Mouse (Mus musculus) heart, postnatal 25 days (tissue): ENCODE measurements around the gene Thoc2. TPM values are rescaled to one million over a fixed set of nuclear protein-coding genes. Genes with fewer than 3 reads are reported as not detected.
A peak's percentile ranks its signal among the peaks of the same experiment; 100 is the strongest.
"Not testable (repeated sequence)": the region's sequence is repeated elsewhere in the genome, so short reads cannot be mapped to it uniquely, and the experiment has no call there.

ENCODE experiments used
- DNase-seq: peaks from one replicate; pipeline ENCODE4 v3.0.0; 2022; ENCODE audit warnings: low spot score
- intact Hi-C: fragments of 180-260 bp; cut with DNase I; formaldehyde crosslinking; loops from one replicate; pipeline ENCODE4 v1.15.1; 2025
- microRNA-seq: library from miRNA; unstranded; fragments of <30 nt; microRNA quantifications from one replicate; pipeline ENCODE4 v1.2.0, GENCODE M21; 2022
- total RNA-seq, 2 experiments: library from RNA; stranded (reverse); gene quantifications; 2 replicates each; pipeline ENCODE4 v1.2.3; 2021

Thoc2 gene
- 10 to 100 TPM; 24.5 to 27.4 TPM for total RNA-seq

DNA sequence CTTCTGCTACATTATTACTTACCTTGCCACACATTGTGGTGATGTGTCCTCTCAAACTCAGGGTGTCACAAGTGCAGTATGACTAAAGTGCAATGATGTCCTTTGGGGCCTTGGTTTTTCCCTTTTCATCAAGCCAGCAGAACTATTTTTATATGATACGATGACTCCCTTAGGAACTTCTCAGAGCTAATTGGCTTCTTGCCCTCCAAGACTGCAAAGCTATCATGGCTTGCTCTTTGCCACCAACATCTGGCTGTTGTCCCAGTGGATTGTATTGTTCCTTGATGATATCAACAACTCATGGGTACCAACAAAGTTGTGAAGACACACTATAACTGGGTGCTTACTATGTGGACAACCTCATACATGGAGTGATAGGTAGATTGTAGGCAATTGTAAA lies at the start of gene Thoc2:
Thoc2 (minus strand) TSS at position 101 of the 400 bp plus-strand sequence.
- intact Hi-C loops: no loop called here
- no peak for DNase-seq

DNA sequence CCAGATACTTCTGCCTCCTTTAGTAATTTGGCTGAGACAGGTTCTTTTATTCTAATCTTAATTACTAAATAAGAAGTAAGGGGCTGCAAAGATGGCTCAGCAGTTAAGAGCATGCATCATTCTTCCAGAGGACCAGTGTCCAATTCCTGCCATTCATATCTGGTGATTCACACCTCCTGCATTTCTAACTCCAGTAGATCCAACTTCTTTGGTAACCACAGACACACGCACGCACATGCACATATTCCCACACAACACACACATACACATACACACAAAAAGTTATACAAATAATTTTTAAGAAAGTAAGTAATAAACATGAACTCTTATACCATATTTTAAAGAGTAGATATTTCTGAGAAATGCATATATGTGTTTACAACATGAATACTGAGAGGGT lies 49.6 kb upstream of the Thoc2 start:
- no peak for DNase-seq
- intact Hi-C loops: no loop called here

DNA sequence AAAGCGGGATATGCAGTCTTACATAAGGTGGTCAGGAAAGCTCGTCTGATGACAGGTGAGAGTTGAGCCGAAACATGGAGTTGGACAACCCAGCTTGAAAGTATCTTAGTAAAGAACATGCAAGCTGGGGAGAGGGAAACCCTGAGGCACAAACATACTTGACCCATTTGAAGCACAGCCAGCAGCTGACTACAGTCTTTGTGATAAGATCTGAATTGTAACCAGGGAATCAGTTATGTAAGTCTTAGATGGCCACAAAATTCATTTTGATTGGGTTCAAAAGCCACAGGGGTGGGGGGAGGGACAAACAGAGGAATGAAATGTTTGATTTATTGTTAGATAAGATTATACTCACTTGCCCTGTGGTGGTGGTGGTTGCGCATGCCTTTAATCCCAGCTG lies 48.9 kb upstream of the Thoc2 start:
- intact Hi-C loops: no loop called here
- no peak for DNase-seq

DNA sequence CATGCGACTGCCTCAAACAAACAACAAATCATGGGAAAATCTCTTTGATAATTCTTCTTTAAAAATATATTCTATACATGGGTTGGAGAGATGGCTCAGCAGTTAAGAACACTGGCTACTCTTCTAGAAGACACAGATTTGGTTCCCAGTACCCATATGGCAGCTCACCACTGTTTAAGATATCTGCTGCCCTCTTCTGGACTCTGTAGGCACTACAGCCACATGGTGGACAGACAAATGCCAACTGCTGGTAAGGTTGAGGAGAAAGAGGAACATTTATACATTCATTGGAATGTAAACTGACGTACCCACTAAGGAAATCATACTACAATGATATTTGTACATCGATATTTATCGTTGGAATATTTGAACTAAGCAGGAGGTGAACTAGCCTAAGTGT lies 36.7 kb upstream of the Thoc2 start:
- no peak for DNase-seq
- intact Hi-C loops: no loop called here

DNA sequence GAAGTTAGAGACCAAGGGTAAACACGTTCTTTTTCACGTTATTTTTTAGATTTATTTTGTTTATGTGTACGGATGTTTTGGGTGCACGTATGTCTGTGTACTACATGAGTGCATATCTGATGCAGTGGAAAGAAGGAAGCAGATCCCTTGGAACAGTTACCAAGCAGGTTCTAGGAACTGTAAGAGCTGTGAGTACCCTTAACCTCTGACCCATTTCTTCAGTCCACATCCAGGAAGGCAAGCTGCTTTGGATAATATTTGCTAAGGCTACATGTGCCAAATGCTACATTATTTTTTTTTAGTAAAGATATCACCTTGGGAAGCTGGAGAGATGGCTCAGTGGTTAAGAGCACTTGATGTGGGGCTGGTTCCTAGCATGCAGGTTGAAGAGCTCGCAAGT lies 21.4 kb upstream of the Thoc2 start:
- intact Hi-C loops: no loop called here
- DNase-seq: no peak

DNA sequence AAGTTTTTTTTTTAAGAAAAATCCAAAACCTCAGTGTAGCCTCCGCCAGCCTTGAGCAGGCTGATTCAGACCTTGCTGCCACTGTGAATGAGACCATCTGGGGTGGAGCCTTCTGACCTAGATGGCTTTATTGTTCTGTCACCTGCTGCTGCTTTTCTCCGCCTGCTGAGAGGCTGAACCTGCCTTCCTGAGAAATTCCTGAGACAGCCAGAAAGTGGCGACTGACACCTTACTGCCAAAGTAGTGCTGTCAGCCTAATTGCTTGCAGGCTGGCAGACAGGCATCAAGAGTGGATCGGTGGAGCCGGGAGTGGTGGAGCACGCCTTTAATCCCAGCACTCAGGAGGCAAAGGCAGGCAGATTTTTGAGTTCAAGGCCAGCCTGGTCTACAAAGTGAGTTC lies 11.3 kb upstream of the Thoc2 start:
- intact Hi-C loops, DNase-seq: not testable (repeated sequence)

DNA sequence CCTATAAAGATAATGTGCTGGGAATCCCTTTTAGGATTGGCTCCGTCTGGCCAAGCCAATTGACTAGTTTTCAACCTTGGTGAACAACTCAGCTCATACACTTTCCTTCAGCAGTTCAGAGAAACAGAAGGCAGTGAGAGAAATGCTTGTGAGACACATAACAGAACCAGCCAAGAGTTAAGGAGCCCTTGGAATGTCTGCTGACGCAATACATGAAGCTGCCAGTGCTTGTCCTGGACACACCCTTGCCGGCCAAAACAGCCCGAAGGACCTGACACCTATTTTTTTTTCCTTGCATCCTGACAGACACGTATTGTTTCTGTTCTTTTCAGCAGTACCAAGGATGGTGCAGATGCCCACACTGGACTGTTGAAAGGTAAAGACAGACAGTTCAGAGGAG lies 4.2 kb upstream of the Thoc2 start:
- DNase-seq: no peak
- intact Hi-C loops: no loop called here

DNA sequence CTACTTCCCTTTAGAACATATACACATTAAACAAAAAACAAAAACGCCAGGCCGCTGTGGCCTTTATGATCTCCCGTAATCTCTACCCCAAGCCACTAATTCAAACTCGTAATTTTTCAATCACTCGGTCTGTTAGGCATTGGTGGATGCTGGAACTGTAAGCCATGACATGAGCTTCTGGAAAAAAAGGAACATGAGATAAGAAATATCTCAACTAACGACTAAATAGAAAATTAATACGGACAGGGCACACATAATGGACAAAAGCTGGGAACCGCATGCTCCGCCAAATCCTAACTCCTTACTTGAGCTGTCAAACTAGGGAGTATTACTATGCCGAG lies 8.4 kb downstream of the Thoc2 start:
- intact Hi-C loops: loop anchor here (10.0 kb wide), 1 partner anchor 153 kb away; no protein-coding TSS in a partner anchor
- DNase-seq: no peak

DNA sequence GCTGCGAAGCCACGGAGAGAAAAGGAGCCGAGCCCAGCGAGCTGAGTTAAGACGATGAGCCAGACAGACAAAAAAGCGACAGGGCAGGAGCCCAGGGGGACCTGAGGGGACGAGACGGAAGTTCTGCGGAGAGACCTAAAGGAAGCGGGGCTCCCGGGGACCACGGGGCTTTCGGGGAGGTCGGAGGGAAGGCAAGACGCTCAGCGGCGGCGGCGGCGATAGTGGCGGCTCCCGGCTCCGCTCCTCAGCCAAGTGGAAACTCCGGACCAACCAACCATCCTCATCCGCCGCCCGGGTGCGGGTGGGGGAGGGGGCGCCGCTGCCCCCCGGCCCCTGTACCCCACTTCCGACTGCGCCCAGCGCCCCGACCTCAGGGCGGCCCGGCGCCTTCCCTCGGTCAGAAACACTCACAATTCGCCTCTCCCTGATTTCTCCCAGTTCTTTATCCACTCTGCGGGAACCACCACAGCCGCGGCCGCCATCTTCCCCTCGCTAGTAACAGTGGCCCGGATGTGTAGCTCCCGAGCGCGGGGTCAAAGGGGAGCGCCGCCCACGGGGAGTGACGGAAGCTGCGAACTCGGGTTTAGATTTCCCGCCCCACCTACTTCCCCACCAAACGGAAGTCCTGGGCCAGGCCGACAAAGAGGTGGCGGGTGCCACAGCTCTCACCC lies 8.9 kb downstream of the Thoc2 start:
- intact Hi-C loops: loop anchor here (10.0 kb wide), 1 partner anchor 153 kb away; no protein-coding TSS in a partner anchor
- DNase-seq: peak; percentile 81

DNA sequence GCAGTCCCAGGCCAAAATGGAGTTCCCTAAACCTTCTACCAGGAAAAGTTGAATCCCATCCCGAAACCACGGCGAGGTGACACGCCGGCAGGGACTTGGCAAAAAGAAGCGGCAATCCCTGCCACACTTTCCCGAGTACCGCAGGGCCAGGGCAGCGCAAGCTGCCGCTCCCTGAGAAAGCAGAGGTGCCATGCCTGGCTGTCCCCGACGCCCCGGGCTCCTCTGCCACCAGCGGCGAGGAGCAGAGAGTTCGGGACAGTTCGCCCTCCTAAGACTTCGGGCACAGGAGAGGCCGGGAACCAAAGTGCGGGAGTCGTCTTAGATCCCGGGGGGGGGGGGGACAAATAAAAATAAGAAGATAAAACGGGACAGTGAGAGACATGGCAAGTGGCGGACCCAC lies 9.5 kb downstream of the Thoc2 start:
- intact Hi-C loops: loop anchor here (10.0 kb wide), 1 partner anchor 154 kb away; no protein-coding TSS in a partner anchor
- no peak for DNase-seq

DNA sequence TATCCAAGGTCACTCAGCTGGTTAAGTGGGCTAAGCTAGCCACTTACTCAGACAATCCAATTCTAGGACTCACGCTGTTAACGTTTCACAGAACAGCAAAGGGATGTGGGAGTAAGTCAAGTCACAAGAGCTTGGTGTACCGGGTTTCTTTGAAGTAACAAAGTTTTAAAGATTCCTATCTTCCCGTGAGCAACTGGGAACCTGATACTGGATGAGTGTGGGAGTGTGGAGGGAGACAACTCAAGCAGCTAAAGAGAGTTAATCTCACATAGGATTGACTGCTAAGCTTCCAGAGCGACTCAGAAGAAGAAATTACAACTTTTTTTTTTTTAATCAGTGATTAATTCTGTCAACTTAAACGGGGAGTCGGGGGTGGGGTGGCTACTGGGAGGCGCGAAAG lies 10.0 kb downstream of the Thoc2 start:
- no peak for DNase-seq

DNA sequence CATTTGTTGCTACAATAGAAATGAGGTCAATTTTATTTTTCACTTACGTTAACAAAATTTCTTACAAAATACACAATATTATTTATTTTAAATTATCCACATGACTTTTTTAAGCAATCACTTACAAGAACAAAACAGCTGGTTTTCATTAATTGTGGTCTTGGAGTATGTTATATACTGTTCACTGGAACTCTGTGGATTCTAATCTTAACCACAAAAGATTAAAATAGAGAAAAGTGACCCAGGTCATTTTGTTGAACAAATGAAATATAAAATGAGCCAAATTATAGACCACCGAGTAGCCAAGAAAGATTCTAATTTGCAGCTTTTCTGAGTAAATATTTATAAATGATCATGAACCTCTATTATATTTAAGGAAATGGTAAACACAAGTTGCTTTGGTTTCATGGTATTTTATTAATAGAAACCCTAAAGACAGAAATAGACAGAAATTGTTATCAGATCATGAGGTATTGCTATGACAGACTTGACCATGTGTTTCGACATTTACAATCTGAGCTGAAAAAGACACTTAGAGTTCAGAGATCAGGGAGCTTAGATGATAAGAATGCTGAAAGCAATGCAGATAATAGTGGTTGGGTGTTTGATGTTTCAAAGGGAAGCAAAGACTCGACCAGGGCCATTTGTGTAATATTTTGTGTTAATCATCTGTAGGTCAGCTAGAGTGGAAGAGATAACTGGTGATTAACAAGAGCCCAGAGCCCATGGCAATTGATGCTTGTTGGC lies 35.5 kb downstream of the Thoc2 start:
- intact Hi-C loops: no loop called here
- DNase-seq: no peak

More for the DNA sequence above, 10.0 kb downstream of the Thoc2 start:
- intact Hi-C loops: loop anchor here (10.0 kb wide), 1 partner anchor 154 kb away; no protein-coding TSS in a partner anchor

DNA sequence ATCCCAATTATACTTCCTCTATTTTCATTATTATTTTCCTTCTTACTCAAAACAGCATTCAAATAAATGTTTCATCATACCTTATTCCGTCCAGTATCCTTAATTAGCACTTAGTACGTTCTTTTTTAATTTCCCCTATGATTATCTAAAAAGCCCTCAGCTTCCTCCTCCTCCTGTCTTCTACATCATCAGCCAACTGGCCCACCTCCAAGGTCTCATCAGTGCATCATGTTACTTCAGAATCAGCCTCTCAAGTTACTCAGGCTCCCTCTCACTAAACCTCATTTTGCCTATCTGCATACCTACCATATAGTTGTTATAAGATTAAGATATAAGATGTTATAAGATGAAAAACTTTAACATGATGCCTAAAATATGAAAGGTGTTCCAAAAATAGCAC lies 43.9 kb downstream of the Thoc2 start:
- intact Hi-C loops: no loop called here
- DNase-seq: no peak

DNA sequence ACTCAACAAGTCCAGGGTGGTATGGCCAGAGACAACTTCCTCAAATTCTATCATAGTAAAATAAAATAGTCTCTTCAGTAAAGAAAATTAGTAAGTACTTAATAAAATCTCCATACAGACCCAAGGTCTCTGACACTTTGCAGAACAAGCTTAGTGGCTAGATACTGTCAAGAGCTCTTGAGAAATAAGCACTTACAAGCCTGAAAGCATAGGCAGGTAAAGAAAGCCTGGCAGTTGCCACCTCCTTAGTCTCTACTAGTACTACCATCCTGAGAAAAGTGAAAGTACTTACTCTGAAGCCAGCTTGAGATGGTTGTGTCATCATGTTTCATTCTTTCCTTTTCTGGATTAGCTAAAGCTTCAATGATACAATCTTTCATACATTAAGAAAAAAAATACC lies 82.7 kb downstream of the Thoc2 start:
- intact Hi-C loops: no loop called here
- DNase-seq: no peak

DNA sequence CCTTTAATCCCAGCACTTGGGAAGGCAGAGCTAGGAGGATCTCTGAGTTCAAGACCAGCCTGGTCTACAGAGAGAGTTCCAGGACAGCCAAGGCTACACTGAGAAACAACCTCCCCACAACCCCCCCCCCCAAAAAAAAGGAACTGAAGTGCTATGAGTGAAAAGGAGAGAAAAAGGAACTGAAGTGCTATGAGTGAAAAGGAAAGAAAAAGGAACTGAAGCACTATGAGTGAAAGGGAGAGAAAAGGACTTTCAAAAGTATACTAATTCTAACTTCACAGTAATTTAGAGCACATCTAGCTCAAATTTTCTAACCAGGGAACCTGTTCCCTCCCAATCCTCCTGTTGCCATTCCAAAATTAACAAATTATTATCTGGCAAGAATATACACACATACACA lies 114.9 kb downstream of the Thoc2 start:
- intact Hi-C loops: no loop called here
- no peak for DNase-seq

DNA sequence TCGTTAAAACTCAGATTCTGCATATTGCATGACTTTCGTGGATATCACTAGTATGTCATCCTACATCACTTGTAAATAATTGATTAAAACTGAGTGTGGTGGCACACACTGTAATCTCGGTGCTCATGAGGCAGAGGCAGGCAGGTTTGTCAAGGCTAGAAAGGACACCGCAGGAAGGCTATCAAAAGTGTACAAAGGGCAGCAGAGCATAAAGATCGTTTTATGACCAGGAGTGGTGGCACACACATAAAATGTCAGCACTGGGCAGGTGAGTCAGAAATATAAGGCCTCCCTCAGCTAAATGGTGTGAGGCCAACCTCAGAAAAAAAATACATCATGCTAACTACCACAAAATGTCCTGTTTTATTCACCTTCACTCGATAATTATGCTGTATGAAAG lies 127.2 kb downstream of the Thoc2 start:
- intact Hi-C loops: no loop called here

More for the DNA sequence above, 127.2 kb downstream of the Thoc2 start:
- DNase-seq: no peak

Small RNAs within 50 kb of the gene (microRNA-seq; reads per million reads assigned to microRNA genes)
- not detected for gene Gm44490

Other genes with a start within 250 kb of the Thoc2 start
- 10 to 100 TPM; 32.8 to 35.5 TPM for gene Xiap, start 139.0 kb upstream of the Thoc2 start, total RNA-seq
- gene Stag2, start 228.6 kb upstream of the Thoc2 start, total RNA-seq: 10 to 100 TPM; 39.9 to 46.0 TPM